Mouse (Mus musculus) heart, adult 2 months (tissue): ENCODE results near the gene Pigf. TPM values are rescaled to one million over a fixed set of nuclear protein-coding genes. Genes with fewer than 3 reads are reported as not detected.

Experiments
- DNase-seq, 2 experiments: peaks; one replicate each; pipeline ENCODE4 v3.0.0; 2021
- H3K27ac ChIP-seq: fragments of 200-600 bp; 2 replicates; pipeline ENCODE4 v1.8.1; 2022
- H3K27me3 ChIP-seq: fragments of 200-500 bp; 2 replicates; pipeline ENCODE4 v1.6.1; 2012; ENCODE audit warnings: mild to moderate bottlenecking, low read length, inconsistent platforms, mixed read lengths; ENCODE audit not compliant: control insufficient read depth, insufficient read depth
- H3K36me3 ChIP-seq: fragments of 200-500 bp; 2 replicates; pipeline ENCODE4 v1.6.1; 2012; ENCODE audit warnings: low read length, inconsistent platforms; ENCODE audit not compliant: control insufficient read depth, insufficient read depth
- H3K4me1 ChIP-seq: fragments of 200-500 bp; 2 replicates; pipeline ENCODE4 v1.6.1; 2011; ENCODE audit warnings: low read length; ENCODE audit not compliant: control insufficient read depth, insufficient read depth
- H3K4me3 ChIP-seq: fragments of 200-600 bp; 2 replicates; pipeline ENCODE4 v1.8.1; 2022
- H3K79me2 ChIP-seq: fragments of 200-500 bp; replicated peaks from 2 replicates; pipeline ENCODE4 v1.6.1; 2012; ENCODE audit warnings: mild to moderate bottlenecking, inconsistent platforms, low read length, moderate library complexity, mixed read lengths; ENCODE audit not compliant: control insufficient read depth, insufficient read depth
- H3K9ac ChIP-seq: fragments of 200-500 bp; 2 replicates; pipeline ENCODE4 v1.6.1; 2012; ENCODE audit warnings: low read depth, mild to moderate bottlenecking, control low read depth, inconsistent platforms, low read length, mixed read lengths
- CTCF ChIP-seq: fragments of 200-600 bp; IDR thresholded peaks from 2 replicates; pipeline ENCODE4 v1.8.1; 2022; ENCODE audit warnings: antibody characterized with exemption, mild to moderate bottlenecking, moderate library complexity
- EP300 ChIP-seq: fragments of 200-500 bp; IDR thresholded peaks from 2 replicates; pipeline ENCODE4 v1.6.1; 2011; ENCODE audit warnings: low read depth, low read length, control low read depth; ENCODE audit not compliant: insufficient read depth
- POLR2A ChIP-seq: fragments of 200-500 bp; IDR thresholded peaks from 2 replicates; pipeline ENCODE4 v1.6.1; 2011; ENCODE audit warnings: mild to moderate bottlenecking, low read depth, low read length, control low read depth; ENCODE audit not compliant: insufficient read depth
- WGBS: fragments of 180-500 bp; shearing (Covaris S2); methylation state at CpG from one replicate; pipeline ENCODE4 v1.1.7; 2018; 5-methylcytosine and 5-hydroxymethylcytosine counted together
- intact Hi-C: fragments of 180-260 bp; cut with DNase I; formaldehyde crosslinking; loops from one replicate; pipeline ENCODE4 v1.15.1; 2025
- polyA plus RNA-seq: library from polyadenylated mRNA; depleted of rRNA; stranded (reverse); fragments of >200 nt; gene quantifications from 2 replicates; pipeline ENCODE4 v1.2.3, GENCODE M21; 2012
- total RNA-seq, 2 experiments: library from RNA; stranded (reverse); gene quantifications; 2 replicates each; pipeline ENCODE4 v1.2.3; 2021

Gene Pigf
- total and polyA plus RNA-seq, 3 experiments, result 2.4 to 5.2 (median 3.4) TPM

- Histone ChIP-seq H3K79me2 (no peaks in the 10 kb centered on the region; the same call in 1 of the 2 replicates), H3K27me3 (no peaks in the 10 kb centered on the region), H3K4me1 (peaks cover 16% of the 10 kb centered on the region), H3K4me3 (no peak overlapping the region), H3K9ac (no peak overlapping the region), H3K27ac (peak overlapping the region; percentile 54), H3K36me3 (peaks cover 4% of the 10 kb centered on the region; the same call in 1 of the 2 replicates)
- intact Hi-C loops, result loop anchor here (5.0 kb wide), 1 partner anchor 71 kb away; the partner anchor contains the start of gene Tmem247
- DNase-seq, result peak in 1 of 2 experiments; percentile 23
- WGBS, result 63% methylated on average over 5 of the region's 5 CpGs
- TF ChIP-seq POLR2A (no peak), CTCF (peak; percentile 39), EP300 (no peak)
Measured at GRCm38 (mm10) chr17:86988161-86988560, 37.0 kb downstream of the Pigf start.

- WGBS, result 49% methylated on average over 17 of the region's 17 CpGs
- H3K4me1 ChIP-seq, result peaks cover 19% of the 10 kb centered on the region
- peak overlapping the region; percentile 16; the same call in 1 of the 2 replicates for H3K9ac ChIP-seq
- no peaks in the 10 kb centered on the region; the same call in 1 of the 2 replicates for H3K79me2 ChIP-seq
- intact Hi-C loops, result loop anchor here (5.0 kb wide), 1 partner anchor 69 kb away; the partner anchor contains the start of gene Tmem247
- peaks cover 4% of the 10 kb centered on the region; the same call in 1 of the 2 replicates for H3K36me3 ChIP-seq
- no peak overlapping the region for H3K4me3 ChIP-seq
- TF ChIP-seq CTCF, result no peak
- TF ChIP-seq EP300, result no peak
- TF ChIP-seq POLR2A, result no peak
- peak overlapping the region; percentile 60 for H3K27ac ChIP-seq
- DNase-seq, result peak; percentile 29 to 38
- no peaks in the 10 kb centered on the region for H3K27me3 ChIP-seq
Measured at GRCm38 (mm10) chr17:86986449-86987138, 38.6 kb downstream of the Pigf start.

GRCm38 (mm10) chr17:86982497-86982896, 42.7 kb downstream of the Pigf start:
- 40% methylated on average over 9 of the region's 9 CpGs for WGBS
- intact Hi-C loops, result loop anchor here (2.0 kb wide), 1 partner anchor 14 kb away; no protein-coding TSS in a partner anchor
- peak in 1 of 2 experiments; percentile 53 for DNase-seq

GRCm38 (mm10) chr17:86981701-86982100, 43.5 kb downstream of the Pigf start:
- Histone ChIP-seq H3K36me3 (peaks cover 4% of the 10 kb centered on the region), H3K27me3 (no peaks in the 10 kb centered on the region), H3K4me3 (no peak overlapping the region), H3K9ac (no peak overlapping the region), H3K27ac (no peak overlapping the region), H3K4me1 (peaks cover 9% of the 10 kb centered on the region), H3K79me2 (no peaks in the 10 kb centered on the region)
- 96% methylated on average over 2 of the region's 2 CpGs for WGBS
- no peak for TF ChIP-seq POLR2A
- no peak for TF ChIP-seq CTCF
- no peak for TF ChIP-seq EP300
- intact Hi-C loops, result loop anchor here (2.0 kb wide), 1 partner anchor 13 kb away; no protein-coding TSS in a partner anchor
- DNase-seq, result no peak

More at GRCm38 (mm10) chr17:86982497-86982896, 42.7 kb downstream of the Pigf start:
- H3K27me3 ChIP-seq, result no peaks in the 10 kb centered on the region
- H3K36me3 ChIP-seq, result peaks cover 4% of the 10 kb centered on the region
- peak overlapping the region; percentile 13; the same call in 1 of the 2 replicates for H3K27ac ChIP-seq
- H3K4me3 ChIP-seq, result no peak overlapping the region
- H3K4me1 ChIP-seq, result peaks cover 13% of the 10 kb centered on the region
- no peak overlapping the region for H3K9ac ChIP-seq
- H3K79me2 ChIP-seq, result no peaks in the 10 kb centered on the region
- TF ChIP-seq CTCF (peak; percentile 22; the same call in 1 of the 2 replicates), POLR2A (no peak), EP300 (peak; percentile 57; the same call in 1 of the 2 replicates)

GRCm38 (mm10) chr17:86981205-86981604, 44.0 kb downstream of the Pigf start:
- no peak overlapping the region for H3K9ac ChIP-seq
- DNase-seq, result no peak
- H3K27ac ChIP-seq, result no peak overlapping the region
- no peak overlapping the region for H3K4me3 ChIP-seq
- intact Hi-C loops, result no loop called here
- H3K27me3 ChIP-seq, result no peaks in the 10 kb centered on the region
- TF ChIP-seq EP300 (no peak), POLR2A (no peak), CTCF (no peak)
- peaks cover 7% of the 10 kb centered on the region for H3K4me1 ChIP-seq
- H3K36me3 ChIP-seq, result peaks cover 4% of the 10 kb centered on the region
- no peaks in the 10 kb centered on the region for H3K79me2 ChIP-seq
- WGBS, result 95% methylated on average over 1 of the region's 1 CpGs

- no peak overlapping the region for H3K9ac ChIP-seq
- no peak overlapping the region for H3K4me3 ChIP-seq
- intact Hi-C loops, result no loop called here
- H3K36me3 ChIP-seq, result peaks cover 4% of the 10 kb centered on the region
- no peak for DNase-seq
- TF ChIP-seq EP300, result no peak
- no peak for TF ChIP-seq POLR2A
- no peak for TF ChIP-seq CTCF
- H3K79me2 ChIP-seq, result no peaks in the 10 kb centered on the region
- 37% methylated on average over 6 of the region's 6 CpGs for WGBS
- peak overlapping the region; percentile 27 for H3K27ac ChIP-seq
- peaks cover 6% of the 10 kb centered on the region for H3K4me1 ChIP-seq
- H3K27me3 ChIP-seq, result no peaks in the 10 kb centered on the region
Measured at GRCm38 (mm10) chr17:86978496-86978895, 46.7 kb downstream of the Pigf start.
